Mouse (Mus musculus) C2C12 (cell line): Measurements from ENCODE around the gene Trak2.

Source experiments
- CTCF ChIP-seq: IDR thresholded peaks from one replicate; pipeline ENCODE4 v1.5.1; 2011; ENCODE audit not compliant: control insufficient read depth, insufficient read depth, insufficient read length
- FOSL1 ChIP-seq: IDR thresholded peaks from one replicate; pipeline ENCODE4 v1.8.0; 2011; ENCODE audit warnings: mild to moderate bottlenecking, low read length; ENCODE audit not compliant: poor library complexity, insufficient read depth, severe bottlenecking
- MAX ChIP-seq: IDR thresholded peaks from one replicate; pipeline ENCODE4 v1.6.1; 2011; ENCODE audit warnings: mild to moderate bottlenecking, control low read depth
- USF1 ChIP-seq: IDR thresholded peaks from one replicate; pipeline ENCODE4 v1.6.1; 2011; ENCODE audit warnings: low read depth, mild to moderate bottlenecking, control low read depth, moderate library complexity

DNA sequence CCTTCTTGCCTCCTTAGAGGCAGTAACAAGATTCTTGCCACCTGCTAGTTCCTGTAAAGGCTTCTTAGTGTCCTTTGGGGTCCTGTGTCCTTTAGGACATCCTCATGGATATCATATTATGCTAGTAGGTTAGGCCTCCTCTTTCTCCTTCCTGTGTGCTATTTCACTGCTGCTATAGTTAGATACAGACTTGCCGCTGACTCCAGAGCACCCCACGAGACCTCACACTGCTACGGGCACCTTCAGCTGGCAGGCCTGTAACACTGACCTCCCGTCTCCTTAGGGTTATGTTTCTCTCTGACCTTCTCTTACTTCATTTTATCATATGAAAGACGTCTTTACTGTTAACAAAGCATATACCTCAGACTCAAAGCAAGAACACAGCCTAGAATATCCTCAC lies 11.4 kb upstream of the Trak2 start:
- no peak for TF ChIP-seq CTCF
- no peak for TF ChIP-seq MAX
- TF ChIP-seq FOSL1, result no peak
- no peak for TF ChIP-seq USF1
